ENCODE assay signal across 25 mouse cellular contexts in genomic region chr4:9781318-9781717, GRCm38 (mm10).
DNase-seq lines count a peak whose midpoint lies in the region; ATAC-seq lines count a peak whose summit lies in the region.
"Had no signal": no experiment of that assay in that cellular context is flagged by ENCODE, and none has a peak within 500 bp of the region (broad histone marks: within the 10 kb centered on the region; RNA-seq: fewer than 3 reads in every experiment).

No protein-coding gene starts in this region.

- no peaks in the 10 kb centered on the region for H3K9me3 ChIP-seq in kidney, embryonic 16.5 days (ENCODE audit: low read length)
- no peaks in the 10 kb centered on the region for H3K9me3 ChIP-seq in intestine, embryonic 15.5 days
- H3K9me3 ChIP-seq: embryonic facial prominence, embryonic 12.5 days; forebrain, embryonic 13.5 days; limb, embryonic 12.5 days; neural tube, embryonic 15.5 days; stomach, embryonic 15.5 days had no signal

- no peaks in the 10 kb centered on the region for H3K4me1 ChIP-seq in kidney, embryonic 16.5 days (ENCODE audit: insufficient read depth, low read length)
- no peaks in the 10 kb centered on the region for H3K4me1 ChIP-seq in intestine, embryonic 15.5 days (replicated peaks)
- H3K4me1 ChIP-seq: embryonic facial prominence, embryonic 12.5 days; forebrain, embryonic 13.5 days; limb, embryonic 12.5 days; neural tube, embryonic 15.5 days; stomach, embryonic 15.5 days had no signal

- no peaks in the 10 kb centered on the region for H3K27me3 ChIP-seq in kidney, embryonic 16.5 days (ENCODE audit: insufficient read depth, low read length)
- no peaks in the 10 kb centered on the region for H3K27me3 ChIP-seq in intestine, embryonic 15.5 days (replicated peaks)
- H3K27me3 ChIP-seq: embryonic facial prominence, embryonic 12.5 days; forebrain, embryonic 13.5 days; neural tube, embryonic 15.5 days; stomach, embryonic 15.5 days had no signal

- H3K27ac ChIP-seq in kidney, embryonic 16.5 days (ENCODE audit: low read length), result no peak overlapping the region
- H3K27ac ChIP-seq in intestine, embryonic 15.5 days, result no peak overlapping the region
- H3K27ac ChIP-seq: embryonic facial prominence, embryonic 12.5 days; forebrain, embryonic 13.5 days; limb, embryonic 12.5 days; neural tube, embryonic 15.5 days; stomach, embryonic 15.5 days had no signal

- no peak overlapping the region for H3K4me3 ChIP-seq in kidney, embryonic 16.5 days (ENCODE audit: low read length)
- no peak overlapping the region for H3K4me3 ChIP-seq in intestine, embryonic 15.5 days (replicated peaks)
- H3K4me3 ChIP-seq: embryonic facial prominence, embryonic 12.5 days; erythroblast, embryonic 14.5 days; forebrain, embryonic 13.5 days; limb, embryonic 12.5 days; neural tube, embryonic 15.5 days; stomach, embryonic 15.5 days had no signal

- 77% methylated on average over 2 of the region's 2 CpGs for WGBS in kidney, embryonic 16.5 days
- 46% methylated on average over 2 of the region's 2 CpGs for WGBS in intestine, embryonic 15.5 days
- WGBS in large intestine, adult 2 months, result 36% methylated on average over 2 of the region's 2 CpGs

- peak; percentile 55 for DNase-seq in kidney, adult 11 months
- peak; percentile 75 for DNase-seq in kidney, adult 9 months
- peak; percentile 29 for DNase-seq in large intestine, adult 2 months (ENCODE audit: low read depth, low spot score)
- no peak for DNase-seq in cerebellum, adult 9-11 months
- DNase-seq: adrenal gland, postnatal 25 days; cerebellum, adult 18-20 months; gastrocnemius, postnatal 10 days; heart, adult 18-20 months; heart, postnatal 36 days; lung, embryonic 14.5 days; lung, postnatal 4 days; right cerebral cortex, postnatal 14 days; thymus, adult 18-20 months; thymus, postnatal 4 days had no signal

- no peak for ATAC-seq in kidney, embryonic 16.5 days (ENCODE audit: low FRiP score, low TSS enrichment)
- ATAC-seq in intestine, embryonic 15.5 days, result peak; percentile 87
- no peak for ATAC-seq in frontal cortex, adult (ENCODE audit: low TSS enrichment)
- ATAC-seq: forebrain, embryonic 13.5 days; hindbrain, embryonic 16.5 days; midbrain, embryonic 16.5 days had no signal

- no peak overlapping the region for H3K9ac ChIP-seq in kidney, embryonic 16.5 days (replicated peaks; ENCODE audit: low read length)
- no peak overlapping the region for H3K9ac ChIP-seq in intestine, embryonic 15.5 days
- H3K9ac ChIP-seq: embryonic facial prominence, embryonic 12.5 days; forebrain, embryonic 13.5 days; limb, embryonic 12.5 days; lung, embryonic 14.5 days; neural tube, embryonic 15.5 days; stomach, embryonic 15.5 days had no signal

- H3K4me2 ChIP-seq in kidney, embryonic 16.5 days (replicated peaks; ENCODE audit: low read depth, low read length), result no peak overlapping the region
- H3K4me2 ChIP-seq in intestine, embryonic 15.5 days (replicated peaks), result no peak overlapping the region
- H3K4me2 ChIP-seq: embryonic facial prominence, embryonic 12.5 days; forebrain, embryonic 13.5 days; limb, embryonic 12.5 days; lung, embryonic 14.5 days; neural tube, embryonic 15.5 days; stomach, embryonic 15.5 days had no signal

- H3K36me3 ChIP-seq in kidney, embryonic 16.5 days (ENCODE audit: insufficient read depth, low read length), result no peaks in the 10 kb centered on the region
- H3K36me3 ChIP-seq in intestine, embryonic 15.5 days, result no peaks in the 10 kb centered on the region
- H3K36me3 ChIP-seq: embryonic facial prominence, embryonic 12.5 days; limb, embryonic 12.5 days; neural tube, embryonic 15.5 days; stomach, embryonic 15.5 days had no signal
